Mouse (Mus musculus): ENCODE measurements around the gene Apobec3.
"Not testable (repeated sequence)": the region's sequence is repeated elsewhere in the genome, so short reads cannot be mapped to it uniquely, and the experiment has no call there.

Apobec3 gene

DNA sequence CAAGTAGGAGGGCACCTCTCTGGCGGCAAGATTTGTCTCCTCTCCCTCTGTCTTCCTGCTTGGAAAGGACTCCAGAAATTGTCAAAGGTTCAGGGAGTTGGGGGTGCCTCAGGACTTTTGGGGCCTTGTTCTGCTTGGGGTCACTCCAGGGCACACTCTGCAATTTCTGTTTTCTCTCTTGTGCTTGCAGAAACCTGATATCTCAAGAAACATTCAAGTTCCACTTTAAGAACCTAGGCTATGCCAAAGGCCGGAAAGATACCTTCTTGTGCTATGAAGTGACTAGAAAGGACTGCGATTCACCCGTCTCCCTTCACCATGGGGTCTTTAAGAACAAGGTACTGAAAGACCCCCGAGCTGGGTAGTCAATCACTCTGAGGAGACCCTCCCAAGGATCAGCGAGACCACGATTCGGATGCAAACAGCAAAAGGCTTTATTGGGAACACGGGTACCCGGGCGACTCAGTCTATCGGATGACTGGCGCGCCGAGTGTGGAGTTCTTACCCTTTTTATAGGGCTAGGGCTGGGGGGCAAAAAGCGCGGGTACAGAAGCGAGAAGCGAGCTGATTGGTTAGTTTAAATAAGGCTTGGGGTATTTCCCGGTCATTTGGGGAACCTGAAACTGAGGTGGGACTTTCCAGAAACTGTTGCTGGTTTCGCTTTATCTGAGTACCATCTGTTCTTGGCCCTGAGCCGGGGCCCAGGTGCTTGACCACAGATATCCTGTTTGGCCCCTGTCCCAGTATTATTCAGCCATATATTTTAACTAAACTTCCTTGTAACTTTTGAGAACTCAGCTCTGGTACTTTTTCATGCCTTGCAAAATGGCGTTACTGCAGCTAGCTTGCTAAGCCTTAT is 4.0 kb downstream of the Apobec3 start:
- DNase-seq (ENCODE audit: low spot score) = not testable (repeated sequence)

DNA sequence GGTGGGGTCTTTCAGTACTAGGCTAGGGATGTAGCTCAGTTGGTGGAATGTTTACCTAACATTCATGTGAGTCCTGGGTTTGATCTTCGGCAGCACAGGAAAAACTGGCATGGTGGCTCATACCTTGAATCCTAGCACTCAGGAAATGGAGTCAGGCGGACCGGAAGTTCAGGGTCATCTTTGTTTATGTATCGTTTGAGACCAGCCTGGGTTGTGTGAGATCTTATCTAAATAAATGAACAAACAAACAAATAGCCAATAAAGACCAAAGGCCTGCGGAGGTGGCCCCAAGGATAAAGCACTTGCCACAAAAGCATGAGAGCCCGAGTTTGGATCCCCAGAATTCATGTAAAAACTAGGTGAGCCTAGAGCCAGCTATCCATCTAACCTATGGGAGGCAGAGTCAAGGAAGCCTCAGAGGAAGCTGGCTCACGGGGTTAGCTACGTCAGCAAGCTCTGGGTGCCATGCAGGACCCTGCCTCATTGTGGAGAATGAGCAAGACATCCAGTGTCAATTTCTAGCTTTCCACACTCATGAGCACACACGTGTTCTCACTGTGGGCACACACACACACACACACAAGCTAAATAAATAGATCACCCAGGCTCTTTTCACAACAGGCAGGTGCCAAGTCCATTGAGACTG is 4.7 kb downstream of the Apobec3 start:
- no peak for DNase-seq (ENCODE audit: low spot score)

DNA sequence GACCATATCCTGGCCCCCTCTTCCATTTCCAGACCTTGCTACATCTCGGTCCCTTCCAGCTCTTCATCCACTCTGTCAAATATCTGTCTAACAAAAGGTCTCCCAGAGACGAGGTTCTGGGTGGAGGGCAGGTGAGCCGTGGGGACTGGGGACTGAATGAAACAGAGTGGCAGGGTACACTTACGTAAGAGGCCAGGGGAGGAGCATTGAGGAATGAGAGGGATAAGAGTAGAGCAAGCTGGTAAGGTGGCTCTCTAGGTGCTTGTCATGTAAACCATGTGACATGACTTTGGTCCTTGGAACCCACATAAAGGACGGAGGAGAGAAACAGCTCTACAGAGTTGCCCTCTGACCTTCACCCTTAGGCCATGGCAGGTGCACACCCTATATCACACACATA is 7.5 kb downstream of the Apobec3 start:
- DNase-seq (ENCODE audit: low spot score) = no peak

DNA sequence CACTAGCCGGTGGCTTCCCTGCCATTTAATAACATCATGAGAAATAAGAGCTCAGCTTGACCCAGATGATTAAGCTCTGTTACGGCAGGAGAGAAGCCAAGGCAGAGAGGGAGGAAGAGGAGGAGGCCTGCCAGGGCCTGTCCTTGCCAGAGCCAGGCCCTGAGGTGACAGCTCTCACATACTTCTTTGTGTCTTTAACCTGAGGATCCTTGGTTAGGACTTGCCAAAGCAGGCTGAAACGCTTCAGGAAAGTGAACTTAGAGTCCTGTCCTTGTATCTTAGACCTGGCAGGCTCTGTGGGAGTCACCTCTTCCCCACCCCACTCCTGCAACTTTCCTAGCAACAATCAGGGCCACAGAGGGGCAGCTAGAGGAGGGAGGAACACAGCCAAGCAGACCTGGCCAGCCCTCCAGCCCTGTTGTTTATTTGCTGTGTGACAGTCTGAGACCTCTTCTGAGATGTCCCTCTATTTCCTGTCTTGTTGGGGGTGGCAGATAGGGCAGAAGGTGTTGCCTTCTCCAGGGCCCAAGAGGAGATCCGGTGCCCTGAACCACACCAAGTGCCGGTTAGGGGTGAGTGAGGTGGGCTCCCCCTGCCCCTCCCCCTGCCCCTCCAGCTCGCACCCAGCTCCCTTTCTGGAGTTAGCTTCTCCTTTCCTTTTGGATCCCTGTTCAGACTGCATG is 8.5 kb downstream of the Apobec3 start:
- DNase-seq (ENCODE audit: low spot score) = no peak

DNA sequence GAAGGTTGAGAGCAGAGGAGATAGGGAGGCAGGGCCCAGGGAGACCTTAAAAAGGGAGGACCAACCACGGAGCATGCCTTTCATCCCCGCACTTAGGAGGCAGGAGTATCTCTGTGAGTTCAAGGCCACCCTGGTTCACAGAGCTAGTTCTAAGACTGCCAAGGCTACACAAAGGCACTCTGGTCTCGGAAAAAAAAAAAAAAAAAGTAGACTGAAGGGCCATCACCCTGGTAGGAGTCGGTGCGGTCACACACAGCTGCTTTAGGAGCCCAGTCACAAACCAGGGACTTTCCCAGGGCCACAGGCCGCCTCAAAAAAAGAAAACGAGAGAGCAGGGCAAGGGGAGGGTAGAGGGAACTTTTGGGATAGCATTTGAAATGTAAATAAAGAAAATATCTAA is 9.3 kb downstream of the Apobec3 start:
- DNase-seq (ENCODE audit: low spot score) = no peak

DNA sequence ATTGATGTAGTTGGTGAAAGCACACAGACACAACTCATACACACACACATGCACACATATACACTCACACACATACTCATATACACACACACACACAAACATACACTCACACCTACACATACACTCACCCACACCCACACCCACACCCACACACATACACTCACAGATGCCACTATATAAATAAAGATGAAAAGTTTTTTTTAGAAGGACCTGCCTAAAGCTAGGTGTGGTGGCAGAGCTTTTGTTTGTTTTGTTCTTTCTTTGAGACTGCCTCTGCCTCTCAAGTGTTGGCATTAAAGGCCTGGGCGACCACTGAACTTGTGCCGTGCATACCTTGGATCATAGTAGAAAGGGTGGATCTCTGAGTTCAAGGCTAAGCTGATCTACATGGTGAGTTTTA is 9.9 kb downstream of the Apobec3 start:
- no peak for DNase-seq (ENCODE audit: low spot score)

DNA sequence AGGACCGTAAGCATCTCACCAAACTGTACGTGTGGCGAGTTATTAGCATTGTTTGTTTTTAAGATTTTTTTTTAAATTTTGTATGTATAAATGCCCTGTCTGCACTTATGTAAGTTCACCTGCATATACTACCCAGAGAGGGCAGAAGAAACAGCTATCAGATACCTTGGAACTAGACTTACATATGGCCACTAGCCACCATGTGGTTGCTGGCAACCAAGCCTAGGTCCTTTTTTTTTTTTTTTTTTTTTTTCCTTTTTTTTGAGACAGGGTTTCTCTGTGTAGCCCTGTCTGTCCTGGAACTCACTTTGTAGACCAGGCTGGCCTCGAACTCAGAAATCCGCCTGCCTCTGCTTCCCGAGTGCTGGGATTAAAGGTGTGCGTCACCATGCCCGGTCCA is 11.6 kb downstream of the Apobec3 start:
- not testable (repeated sequence) for DNase-seq (ENCODE audit: low spot score)

DNA sequence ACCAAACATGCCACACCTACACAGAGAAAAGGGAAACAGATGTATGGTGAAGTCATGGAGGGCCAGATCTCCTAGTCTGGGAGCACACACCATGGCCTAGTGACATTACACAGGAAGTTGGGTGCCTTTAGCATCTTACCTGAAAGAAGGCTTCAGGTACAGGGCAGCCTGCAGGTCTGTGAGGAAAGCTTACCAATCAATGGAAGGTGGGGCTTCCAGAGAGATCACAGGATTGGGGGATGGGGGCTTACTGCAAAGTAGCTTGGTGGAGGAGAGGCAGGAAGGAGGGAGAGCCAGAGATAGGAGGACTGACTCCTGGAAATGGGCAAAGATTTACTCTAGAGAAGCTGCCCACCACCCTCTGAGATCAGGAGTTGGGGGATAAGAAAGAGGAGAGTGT is 12.5 kb downstream of the Apobec3 start:
- DNase-seq (ENCODE audit: low spot score) = no peak

DNA sequence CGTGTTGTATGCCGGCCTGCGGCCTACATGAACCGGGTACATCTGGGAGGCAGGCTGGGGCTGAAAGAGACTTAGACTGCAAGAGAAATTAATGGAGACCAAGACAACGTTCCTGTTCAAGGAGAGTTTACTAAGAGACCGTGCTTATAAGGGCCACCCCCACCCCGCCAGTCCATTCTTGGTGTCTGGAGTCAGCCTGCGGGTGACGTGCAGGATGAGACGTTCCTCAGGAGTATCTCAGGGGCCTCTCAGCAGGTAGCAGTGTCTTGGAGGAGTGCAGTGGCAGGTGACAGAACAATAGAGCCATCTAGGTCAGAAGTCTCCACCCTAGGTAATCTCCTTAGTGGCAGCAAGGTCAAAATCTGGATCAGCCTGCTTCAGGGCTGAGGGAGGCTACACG is 13.2 kb downstream of the Apobec3 start:
- DNase-seq (ENCODE audit: low spot score) = not testable (repeated sequence)

DNA sequence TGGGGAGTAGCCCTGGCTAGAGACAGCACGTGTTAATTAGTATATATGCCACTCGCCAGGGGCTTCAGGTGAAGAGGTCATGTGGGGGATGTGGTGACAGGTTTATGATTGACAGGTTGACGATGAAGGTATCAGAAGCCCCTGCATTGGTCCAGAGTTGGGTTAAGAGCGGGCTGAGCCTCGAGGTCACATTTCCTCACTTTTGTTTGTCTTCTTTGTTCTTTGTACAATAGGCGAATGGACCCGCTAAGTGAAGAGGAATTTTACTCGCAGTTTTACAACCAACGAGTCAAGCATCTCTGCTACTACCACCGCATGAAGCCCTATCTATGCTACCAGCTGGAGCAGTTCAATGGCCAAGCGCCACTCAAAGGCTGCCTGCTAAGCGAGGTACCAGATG is 13.8 kb downstream of the Apobec3 start:
- no peak for DNase-seq (ENCODE audit: low spot score)

DNA sequence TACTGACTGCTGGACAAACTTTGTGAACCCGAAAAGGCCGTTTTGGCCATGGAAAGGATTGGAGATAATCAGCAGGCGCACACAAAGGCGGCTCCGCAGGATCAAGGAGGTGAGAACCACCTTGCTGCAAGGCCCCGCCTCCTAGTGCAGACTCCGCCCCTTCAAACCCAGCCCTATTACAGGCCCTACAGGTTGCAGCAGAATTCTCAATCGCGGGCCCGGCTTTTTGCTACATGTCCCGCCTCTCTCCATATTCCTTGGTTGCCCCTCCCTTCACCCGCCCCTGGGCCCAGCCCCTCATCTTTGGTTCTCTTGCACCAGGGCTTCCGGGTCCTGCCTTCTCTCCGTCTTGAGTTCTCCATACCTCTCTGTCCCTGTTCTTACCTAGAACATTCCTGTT is 15.4 kb downstream of the Apobec3 start:
- no peak for DNase-seq (ENCODE audit: low spot score)

DNA sequence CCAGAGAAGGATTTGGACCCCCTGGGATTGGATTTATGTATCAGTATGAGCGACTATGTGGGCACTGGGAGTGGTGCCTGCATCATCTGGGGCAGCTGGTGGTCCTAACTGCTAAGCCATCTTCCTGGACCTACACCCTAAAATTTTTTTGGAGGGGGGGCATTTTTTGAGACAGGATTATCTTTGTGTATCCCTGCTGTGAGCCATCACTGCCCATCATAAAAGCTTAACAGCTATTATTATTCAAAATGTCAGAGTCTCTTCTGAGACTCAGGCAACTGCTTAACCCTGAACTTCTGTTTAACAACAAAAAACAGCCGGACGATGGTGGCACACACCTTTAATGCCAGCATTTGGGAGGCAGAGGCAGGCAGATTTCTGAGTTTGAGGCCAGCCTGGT is 17.5 kb downstream of the Apobec3 start:
- not testable (repeated sequence) for DNase-seq (ENCODE audit: low spot score)

DNA sequence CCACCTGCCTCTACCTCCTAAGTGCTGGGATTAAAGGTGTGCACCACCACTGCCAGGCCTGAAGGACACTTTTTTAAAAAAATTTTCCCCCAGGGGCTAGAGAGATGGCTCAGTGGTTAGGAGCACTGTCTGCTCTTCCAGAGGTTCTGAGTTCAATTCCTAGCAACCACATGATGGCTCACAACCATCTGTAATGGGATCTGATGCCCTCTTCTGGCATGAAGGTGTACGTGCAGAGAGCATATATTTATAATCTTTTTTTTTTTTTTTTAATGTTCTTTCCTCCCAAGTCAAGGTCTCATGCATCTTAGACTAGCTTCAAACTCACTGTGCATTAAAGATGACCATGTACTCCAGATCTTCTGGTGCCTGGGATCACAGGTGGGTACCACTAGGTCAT is 19.4 kb downstream of the Apobec3 start:
- not testable (repeated sequence) for DNase-seq (ENCODE audit: low spot score)

DNA sequence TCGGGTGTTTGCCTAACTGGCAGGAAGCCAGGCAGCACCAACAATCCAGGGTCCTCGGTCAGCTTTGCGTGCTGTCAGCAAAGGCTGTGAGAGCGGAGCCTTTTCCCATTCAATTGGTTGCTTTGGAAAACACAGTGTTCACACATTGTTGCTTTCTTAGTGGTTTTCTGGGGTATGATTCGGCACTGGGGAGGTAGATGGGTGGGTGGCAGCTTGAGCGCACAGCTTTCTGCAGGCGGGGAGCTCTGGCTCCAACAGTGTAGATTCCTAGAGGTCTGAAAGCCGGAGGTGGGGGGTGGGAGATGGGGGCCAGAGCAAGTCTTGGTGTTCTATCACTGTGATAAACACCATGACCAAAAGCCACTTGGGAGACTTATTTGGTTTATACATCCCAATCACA is 19.9 kb downstream of the Apobec3 start:
- DNase-seq (ENCODE audit: low spot score) = no peak

DNA sequence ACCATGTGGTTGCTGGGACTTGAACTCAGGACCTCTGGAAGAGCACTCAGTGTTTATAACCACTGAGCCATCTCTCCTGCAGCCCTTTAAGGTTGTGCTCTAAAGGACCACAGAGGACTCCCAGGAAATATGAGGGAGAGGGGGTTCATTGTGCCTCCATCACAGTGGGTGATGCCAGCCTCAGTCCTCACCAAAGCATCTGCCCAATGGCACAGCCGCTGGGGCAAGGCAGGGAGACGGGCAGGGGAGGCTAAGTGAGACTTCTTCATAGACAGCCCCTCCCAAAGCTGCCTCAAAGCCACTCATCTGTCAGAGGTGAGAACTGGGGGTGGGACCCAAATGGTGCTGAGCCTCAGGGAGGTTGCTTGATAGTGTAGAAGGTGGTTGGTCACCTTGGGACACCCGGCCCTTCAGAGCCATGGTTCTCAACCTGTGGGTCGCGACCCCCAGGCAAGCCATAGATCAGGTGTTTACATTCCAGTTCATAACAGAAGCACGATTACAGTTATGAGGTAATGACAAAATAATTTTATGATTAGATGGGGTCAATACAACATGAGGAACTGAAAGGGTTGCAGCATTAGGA is 22.4 kb downstream of the Apobec3 start:
- DNase-seq (ENCODE audit: low spot score) = no peak

DNA sequence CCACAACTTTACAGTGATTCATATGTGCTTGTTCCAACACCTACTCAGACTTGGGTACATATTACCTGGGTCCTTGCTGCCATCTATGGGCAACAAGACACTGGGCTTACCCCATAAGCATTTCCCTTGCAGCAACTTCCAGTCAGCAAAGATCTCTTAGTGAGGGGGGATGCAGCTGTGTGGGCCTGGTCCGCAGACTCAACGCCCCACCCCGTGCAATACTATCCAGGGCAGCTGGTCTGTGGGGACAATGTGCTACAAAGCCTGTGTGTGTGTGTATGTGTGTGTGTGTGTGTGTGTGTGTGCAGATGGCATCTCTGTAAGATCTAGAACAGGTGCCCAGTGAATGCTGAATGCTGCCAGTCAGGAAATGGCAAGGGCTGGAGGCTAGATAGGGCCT is 22.9 kb downstream of the Apobec3 start:
- DNase-seq (ENCODE audit: low spot score) = no peak

DNA sequence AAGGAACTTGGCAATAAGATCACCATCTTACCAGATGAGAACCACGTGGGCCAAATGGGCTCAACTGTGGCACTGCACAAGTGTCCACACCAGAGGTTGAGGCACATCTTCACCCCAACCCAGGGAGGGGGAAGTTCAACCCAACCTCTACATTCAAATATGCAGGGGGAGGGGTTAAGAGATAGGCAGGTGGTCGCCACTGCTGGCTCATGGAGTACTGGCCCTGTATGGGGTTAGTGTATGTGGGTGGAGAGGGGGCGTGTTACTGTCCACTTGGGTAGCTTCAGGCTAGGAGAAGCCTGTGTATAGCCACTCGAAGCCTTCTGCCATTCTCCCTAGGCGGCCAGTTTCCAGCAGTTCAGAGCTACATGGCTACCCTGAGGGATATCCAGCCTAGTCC is 24.7 kb downstream of the Apobec3 start:
- no peak for DNase-seq (ENCODE audit: low spot score)

DNA sequence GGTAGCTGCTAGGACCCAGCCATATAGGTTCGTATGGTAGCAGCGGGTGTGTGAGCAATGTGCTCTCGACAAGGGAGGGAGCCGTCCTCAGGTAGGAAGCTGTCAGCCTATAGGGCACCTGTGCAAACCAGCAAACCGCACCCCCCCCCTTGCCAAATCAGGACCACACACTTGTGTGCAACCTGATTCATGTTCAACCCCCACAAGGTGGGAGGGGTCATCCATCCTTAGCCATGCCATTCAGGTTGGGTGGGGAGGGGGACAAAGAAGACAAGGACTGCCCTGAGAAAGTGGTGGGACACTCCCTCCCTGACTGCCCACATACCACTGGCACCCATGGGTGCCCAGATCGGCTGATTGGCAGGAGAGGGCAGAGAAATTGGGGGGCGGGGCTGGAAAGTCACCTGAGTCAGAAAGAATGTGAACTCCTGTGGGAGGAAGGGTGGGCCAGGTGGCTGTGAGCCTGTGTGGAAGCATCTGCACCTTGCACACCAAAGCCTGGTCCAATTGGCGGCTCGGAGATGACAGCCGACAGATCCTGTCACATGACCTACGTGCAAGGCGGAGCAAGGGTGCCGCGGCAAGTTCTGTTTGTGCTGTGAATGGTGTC is 25.8 kb downstream of the Apobec3 start:
- no peak for DNase-seq (ENCODE audit: low spot score)

DNA sequence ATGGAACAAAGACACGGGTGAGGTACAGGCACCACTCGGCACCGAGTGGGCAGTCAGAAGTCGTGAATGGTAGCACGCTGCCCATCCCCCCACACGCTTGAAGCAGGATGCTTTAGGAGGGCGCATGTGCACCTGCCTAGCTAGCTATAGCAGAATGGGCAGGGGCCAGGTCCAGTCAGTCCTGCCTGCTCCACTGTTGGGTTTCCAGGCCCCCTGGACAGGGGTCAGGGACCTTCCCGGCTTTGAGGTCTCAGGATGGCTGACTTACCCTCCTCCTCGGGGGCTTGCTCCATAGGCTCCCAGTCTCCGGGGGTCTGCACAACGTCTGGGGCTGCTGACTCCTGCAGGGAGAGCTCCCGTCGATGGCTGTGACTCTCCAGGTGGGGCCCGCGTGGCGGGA is 27.0 kb downstream of the Apobec3 start:
- no peak for DNase-seq (ENCODE audit: low spot score)

DNA sequence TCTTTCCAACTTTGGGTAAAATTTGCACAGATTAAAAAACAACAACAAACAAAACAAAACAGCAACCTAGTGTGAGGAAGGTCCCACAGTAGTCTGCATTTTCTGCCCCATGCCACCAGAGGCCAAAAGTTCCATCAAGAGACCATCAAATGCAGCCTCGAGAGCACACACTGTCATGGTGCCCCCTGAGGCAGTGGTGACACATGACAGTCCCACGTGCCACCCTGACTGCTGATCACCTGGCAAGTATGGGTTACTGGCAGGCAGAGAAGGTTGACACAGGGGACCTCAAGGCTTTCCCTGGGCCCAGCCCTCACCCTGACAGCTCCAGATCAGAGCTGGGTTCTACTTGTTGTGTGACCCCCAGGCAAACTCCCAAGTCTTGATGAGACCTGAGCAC is 28.3 kb downstream of the Apobec3 start:
- DNase-seq (ENCODE audit: low spot score) = no peak

DNA sequence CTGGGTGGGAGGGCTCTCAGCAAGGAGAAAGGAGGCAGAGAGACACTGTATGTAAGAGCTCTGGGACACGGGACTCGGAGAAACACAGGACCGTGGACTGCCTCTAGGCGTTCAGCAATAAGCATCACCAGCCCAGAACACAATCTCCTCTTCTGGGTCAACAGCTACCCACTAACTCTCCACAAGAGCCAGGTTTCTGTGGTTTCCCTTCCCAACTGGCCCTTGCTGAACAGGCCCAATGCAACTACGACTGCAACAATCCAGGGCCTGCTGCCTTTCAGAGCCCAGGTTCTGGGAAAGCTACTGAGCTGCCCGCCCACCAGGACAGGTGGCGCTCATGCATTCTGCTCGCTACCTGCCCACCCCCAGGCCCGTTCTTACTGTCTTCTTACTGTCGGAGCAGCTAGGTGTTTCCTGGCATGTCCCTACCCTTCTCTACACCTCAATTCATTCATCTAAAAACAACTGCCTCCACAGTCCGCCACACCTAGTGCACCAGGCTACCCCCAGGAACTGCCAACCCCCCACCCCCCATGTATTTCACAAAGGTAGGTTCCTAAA is 35.5 kb downstream of the Apobec3 start:
- no peak for DNase-seq (ENCODE audit: low spot score)

DNA sequence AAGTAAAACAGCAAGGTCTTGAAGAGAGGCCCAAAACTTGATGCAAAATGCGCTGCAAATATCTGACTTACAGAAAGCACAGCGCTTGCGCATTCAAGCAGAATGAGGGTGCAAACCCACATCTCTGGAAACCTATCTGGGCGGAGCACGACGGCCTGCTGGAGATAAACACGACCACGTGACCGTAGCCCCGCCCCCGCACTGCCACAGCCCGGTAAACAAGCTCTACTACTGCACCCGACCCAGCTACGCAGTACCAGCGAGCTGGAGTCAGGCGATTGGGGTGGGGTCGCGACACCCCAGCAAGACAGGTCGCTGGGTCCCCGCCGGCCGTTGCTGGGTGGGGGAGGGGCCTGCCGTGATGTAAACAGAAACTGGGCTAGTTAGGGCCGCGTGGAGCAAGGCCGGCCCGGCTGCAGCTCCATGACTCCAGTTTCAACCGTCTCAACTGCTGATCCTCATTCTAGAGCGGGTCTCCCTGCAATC is 36.2 kb downstream of the Apobec3 start:
- DNase-seq (ENCODE audit: low spot score) = peak; percentile 98

Measured in testis, postnatal 10 days (tissue).